Mouse (Mus musculus): Measurements from ENCODE around the gene Calhm3. TPM values are rescaled to one million over a fixed set of nuclear protein-coding genes. Genes with fewer than 3 reads are reported as not detected.

The Calhm3 gene
- polyA plus RNA-seq, 1 experiment: not detected

- no peak overlapping the region for H3K4me3 ChIP-seq (replicated peaks; ENCODE audit: extremely low read depth, low read depth, low read length)
- TF ChIP-seq CTCF (IDR thresholded peaks at IDR 0.05; ENCODE audit: insufficient read depth, low read length) (no peak), POLR2A (IDR thresholded peaks at IDR 0.05; ENCODE audit: borderline replicate concordance, extremely low read depth, low read depth, low read length) (no peak)
- peaks cover 9% of the 10 kb centered on the region for H3K4me1 ChIP-seq (ENCODE audit: control insufficient read depth, insufficient read depth, low read length)
- WGBS: 88% methylated on average over 17 of the region's 17 CpGs
- DNase-seq: no peak
Measured at GRCm38 (mm10) chr19:47135568-47135967, 22.0 kb downstream of the Calhm3 start.

DNA sequence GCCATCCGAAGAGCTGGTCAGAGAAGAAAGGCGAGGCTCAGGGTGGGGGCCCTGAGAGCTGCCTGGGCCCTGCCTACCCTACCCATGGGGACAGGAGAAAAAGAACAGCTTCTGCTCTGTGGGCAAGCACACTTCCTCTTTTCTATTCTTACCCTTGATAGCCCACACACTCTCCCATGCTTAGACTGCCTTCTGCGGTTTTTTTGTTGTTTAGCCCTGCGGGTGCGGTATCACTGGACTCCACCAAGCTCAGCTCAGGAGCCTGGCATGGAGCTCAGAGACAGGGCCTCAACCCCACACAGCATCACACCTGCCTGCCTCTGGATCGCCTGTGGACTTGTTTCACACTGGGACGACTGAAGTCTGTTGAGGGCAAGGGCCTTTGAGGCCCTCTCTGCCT lies 24.4 kb downstream of the Calhm3 start:
- DNase-seq: no peak
- 72% methylated on average over 7 of the region's 7 CpGs for WGBS
- H3K4me3 ChIP-seq (replicated peaks; ENCODE audit: extremely low read depth, low read depth, low read length): no peak overlapping the region

GRCm38 (mm10) chr19:47130551-47131125 lies 26.9 kb downstream of the Calhm3 start:
- no peaks in the 10 kb centered on the region for H3K4me1 ChIP-seq (ENCODE audit: control insufficient read depth, insufficient read depth, low read length)
- WGBS: 94% methylated on average over 15 of the region's 15 CpGs
- H3K4me3 ChIP-seq (replicated peaks; ENCODE audit: extremely low read depth, low read depth, low read length): no peak overlapping the region
- no peak for DNase-seq
- TF ChIP-seq POLR2A (IDR thresholded peaks at IDR 0.05; ENCODE audit: borderline replicate concordance, extremely low read depth, low read depth, low read length) (no peak), CTCF (IDR thresholded peaks at IDR 0.05; ENCODE audit: insufficient read depth, low read length) (no peak)

More for the DNA sequence above, 24.4 kb downstream of the Calhm3 start:
- TF ChIP-seq CTCF (IDR thresholded peaks at IDR 0.05; ENCODE audit: insufficient read depth, low read length): no peak
- no peak for TF ChIP-seq POLR2A (IDR thresholded peaks at IDR 0.05; ENCODE audit: borderline replicate concordance, extremely low read depth, low read depth, low read length)
- peaks cover 7% of the 10 kb centered on the region for H3K4me1 ChIP-seq (ENCODE audit: control insufficient read depth, insufficient read depth, low read length)

DNA sequence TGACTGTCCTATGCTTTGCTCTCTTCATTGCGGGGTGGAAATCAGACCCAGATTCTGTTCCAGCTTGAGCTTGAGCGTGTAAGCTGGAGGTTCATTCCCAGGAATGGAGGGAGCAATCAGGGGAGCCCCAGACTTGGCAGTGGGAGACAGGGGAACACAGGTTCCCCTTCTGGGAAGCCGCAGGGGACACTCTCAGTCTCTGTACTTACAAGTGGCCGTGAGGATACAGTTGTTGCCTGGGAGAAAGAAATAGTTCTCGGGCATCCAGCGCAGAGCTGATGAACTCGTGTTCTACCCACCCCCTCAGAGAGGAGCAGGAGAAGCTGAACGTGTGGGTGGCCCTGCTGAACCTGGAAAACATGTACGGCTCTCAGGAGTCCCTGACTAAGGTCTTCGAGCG lies 28.7 kb downstream of the Calhm3 start:
- no peak for DNase-seq
- Histone ChIP-seq H3K4me3 (replicated peaks; ENCODE audit: extremely low read depth, low read depth, low read length) (no peak overlapping the region), H3K4me1 (ENCODE audit: control insufficient read depth, insufficient read depth, low read length) (no peaks in the 10 kb centered on the region)
- TF ChIP-seq POLR2A (IDR thresholded peaks at IDR 0.05; ENCODE audit: borderline replicate concordance, extremely low read depth, low read depth, low read length): no peak
- no peak for TF ChIP-seq CTCF (IDR thresholded peaks at IDR 0.05; ENCODE audit: insufficient read depth, low read length)
- 91% methylated on average over 11 of the region's 11 CpGs for WGBS

GRCm38 (mm10) chr19:47128164-47128563 lies 29.4 kb downstream of the Calhm3 start:
- WGBS: 84% methylated on average over 10 of the region's 10 CpGs
- Histone ChIP-seq H3K4me3 (replicated peaks; ENCODE audit: extremely low read depth, low read depth, low read length) (no peak overlapping the region), H3K4me1 (ENCODE audit: control insufficient read depth, insufficient read depth, low read length) (no peaks in the 10 kb centered on the region)
- no peak for TF ChIP-seq POLR2A (IDR thresholded peaks at IDR 0.05; ENCODE audit: borderline replicate concordance, extremely low read depth, low read depth, low read length)
- TF ChIP-seq CTCF (IDR thresholded peaks at IDR 0.05; ENCODE audit: insufficient read depth, low read length): no peak
- no peak for DNase-seq

GRCm38 (mm10) chr19:47122802-47123201 lies 34.8 kb downstream of the Calhm3 start:
- TF ChIP-seq CTCF (IDR thresholded peaks at IDR 0.05; ENCODE audit: insufficient read depth, low read length) (peak; percentile 69), POLR2A (IDR thresholded peaks at IDR 0.05; ENCODE audit: borderline replicate concordance, extremely low read depth, low read depth, low read length) (no peak)
- Histone ChIP-seq H3K4me3 (replicated peaks; ENCODE audit: extremely low read depth, low read depth, low read length) (no peak overlapping the region), H3K4me1 (ENCODE audit: control insufficient read depth, insufficient read depth, low read length) (no peaks in the 10 kb centered on the region)
- 26% methylated on average over 2 of the region's 2 CpGs for WGBS
- no peak for DNase-seq

DNA sequence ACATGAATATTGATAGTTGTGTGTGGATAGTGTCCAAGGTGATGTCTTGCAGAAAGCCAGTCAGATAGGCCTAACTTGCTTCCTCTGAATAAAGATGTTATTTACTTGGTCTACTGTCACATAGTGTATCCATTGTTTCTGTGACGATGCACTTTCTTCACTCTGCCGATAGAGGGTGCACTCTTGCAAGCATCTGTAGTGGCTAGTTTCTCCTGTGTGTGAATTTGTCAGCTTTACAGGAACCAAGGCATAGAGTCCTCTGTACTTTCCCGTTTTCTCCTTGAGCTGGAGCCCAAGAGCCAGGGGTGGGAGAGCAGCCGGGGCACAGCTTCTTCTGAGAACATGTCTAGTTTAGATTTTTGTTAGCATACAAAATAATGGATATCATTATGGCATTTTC lies 36.5 kb downstream of the Calhm3 start:
- Histone ChIP-seq H3K4me1 (ENCODE audit: control insufficient read depth, insufficient read depth, low read length) (no peaks in the 10 kb centered on the region), H3K4me3 (replicated peaks; ENCODE audit: extremely low read depth, low read depth, low read length) (no peak overlapping the region)
- 40% methylated on average over 4 of the region's 4 CpGs for WGBS
- DNase-seq: no peak
- TF ChIP-seq POLR2A (IDR thresholded peaks at IDR 0.05; ENCODE audit: borderline replicate concordance, extremely low read depth, low read depth, low read length) (no peak), CTCF (IDR thresholded peaks at IDR 0.05; ENCODE audit: insufficient read depth, low read length) (peak; percentile 37; the same call in 1 of the 2 replicates)

- no peak for TF ChIP-seq CTCF (IDR thresholded peaks at IDR 0.05; ENCODE audit: insufficient read depth, low read length)
- no peak for TF ChIP-seq POLR2A (IDR thresholded peaks at IDR 0.05; ENCODE audit: borderline replicate concordance, extremely low read depth, low read depth, low read length)
Measured at GRCm38 (mm10) chr19:47118634-47119033, 38.9 kb downstream of the Calhm3 start.

DNA sequence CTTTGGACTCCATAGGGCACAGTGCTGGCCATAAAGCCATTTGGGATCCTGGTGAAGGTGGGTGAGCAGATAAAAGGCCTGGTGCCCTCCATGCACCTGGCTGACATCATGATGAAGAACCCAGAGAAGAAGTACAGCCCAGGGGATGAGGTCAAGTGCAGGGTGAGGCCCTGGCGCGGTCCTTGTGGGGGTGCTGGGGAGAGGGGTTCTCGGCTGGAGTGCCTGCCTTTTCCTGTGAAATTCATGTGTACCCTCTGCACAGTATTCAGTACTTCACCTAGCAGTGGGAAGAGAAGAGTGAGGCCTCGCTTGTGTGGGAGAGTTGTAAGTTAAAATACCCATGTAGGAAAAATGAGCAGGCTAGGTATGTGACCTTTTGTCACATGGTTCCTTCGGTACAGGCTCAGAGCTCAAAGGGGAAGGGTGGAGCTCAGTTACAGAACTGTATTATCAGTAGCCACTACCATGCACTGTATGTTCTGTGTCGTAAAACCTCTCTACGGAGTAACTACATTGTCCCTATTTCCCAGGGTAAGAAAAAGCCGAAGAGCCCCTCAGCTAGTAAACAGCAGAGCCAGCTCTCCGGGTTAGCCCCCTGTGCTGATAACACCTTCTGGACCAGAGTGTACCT lies 52.8 kb downstream of the Calhm3 start:
- Histone ChIP-seq H3K4me1 (ENCODE audit: control insufficient read depth, insufficient read depth, low read length) (no peaks in the 10 kb centered on the region), H3K4me3 (replicated peaks; ENCODE audit: extremely low read depth, low read depth, low read length) (no peak overlapping the region)
- no peak for TF ChIP-seq POLR2A (IDR thresholded peaks at IDR 0.05; ENCODE audit: borderline replicate concordance, extremely low read depth, low read depth, low read length)
- no peak for TF ChIP-seq CTCF (IDR thresholded peaks at IDR 0.05; ENCODE audit: insufficient read depth, low read length)
- WGBS: 91% methylated on average over 9 of the region's 9 CpGs
- no peak for DNase-seq

More at GRCm38 (mm10) chr19:47118634-47119033, 38.9 kb downstream of the Calhm3 start:
- DNase-seq: no peak
- no peaks in the 10 kb centered on the region for H3K4me1 ChIP-seq (ENCODE audit: control insufficient read depth, insufficient read depth, low read length)
- no peak overlapping the region for H3K4me3 ChIP-seq (replicated peaks; ENCODE audit: extremely low read depth, low read depth, low read length)
- 64% methylated on average over 2 of the region's 2 CpGs for WGBS

Other genes starting within 250 kb of the Calhm3 start
- 0.04 TPM in 1 of 2 replicates, not detected in the other for gene Ina, start 143.1 kb downstream of the Calhm3 start, polyA plus RNA-seq (2012; rRNA removed)
- gene Nt5c2, start 142.6 kb downstream of the Calhm3 start, polyA plus RNA-seq (2012; rRNA removed): 11.1 and 17.5 TPM in 2 replicates
- 3.9 and 4.7 TPM in 2 replicates for gene Pcgf6, start 106.9 kb downstream of the Calhm3 start, polyA plus RNA-seq (2012; rRNA removed)
- gene Taf5, start 90.0 kb downstream of the Calhm3 start, polyA plus RNA-seq (2012; rRNA removed): 2.1 and 2.3 TPM in 2 replicates
- gene Usmg5, start 67.1 kb downstream of the Calhm3 start, polyA plus RNA-seq (2012; rRNA removed): 31.2 and 68.8 TPM in 2 replicates
- gene Pdcd11, start 67.0 kb downstream of the Calhm3 start, polyA plus RNA-seq (2012; rRNA removed): 7.7 and 9.0 TPM in 2 replicates
- gene Calhm2, start 19.5 kb downstream of the Calhm3 start, polyA plus RNA-seq (2012; rRNA removed): 23.7 and 25.8 TPM in 2 replicates
- not detected in 2 replicates for gene Calhm1, start 13.5 kb downstream of the Calhm3 start, polyA plus RNA-seq (2012; rRNA removed)
- 8.3 and 10.1 TPM in 2 replicates for gene Neurl1a, start 21.1 kb upstream of the Calhm3 start, polyA plus RNA-seq (2012; rRNA removed)

Data from lung, adult 2 months (tissue).